Mouse (Mus musculus) spleen, adult 2 months (tissue): ENCODE data around the gene Hoxc10. TPM values are rescaled to one million over a fixed set of nuclear protein-coding genes. Genes with fewer than 3 reads are reported as not detected.

Experiments
- DNase-seq, 2 experiments: peaks; one replicate each; pipeline versions ENCODE4 v3.0.0 to v3.0.0-alpha.2; 2012 to 2021; ENCODE audit warnings: low spot score in 2 of 2, low read depth in 1 of 2
- H3K27ac ChIP-seq: fragments of 200-500 bp; 2 replicates; pipeline ENCODE4 v1.5.1; 2012; ENCODE audit warnings: low read length, inconsistent platforms; ENCODE audit not compliant: insufficient read depth
- H3K27me3 ChIP-seq: fragments of 200-500 bp; 2 replicates; pipeline ENCODE4 v1.6.1; 2012; ENCODE audit warnings: mild to moderate bottlenecking, moderate library complexity, low read length, inconsistent platforms; ENCODE audit not compliant: control insufficient read depth, insufficient read depth
- H3K36me3 ChIP-seq: fragments of 200-500 bp; 2 replicates; pipeline ENCODE4 v1.6.1; 2012; ENCODE audit warnings: mild to moderate bottlenecking, low read length, inconsistent platforms; ENCODE audit not compliant: control insufficient read depth, insufficient read depth
- H3K4me1 ChIP-seq: fragments of 200-500 bp; 2 replicates; pipeline ENCODE4 v1.6.1; 2011; ENCODE audit warnings: inconsistent platforms; ENCODE audit not compliant: control insufficient read depth, insufficient read depth, insufficient read length
- H3K4me3 ChIP-seq: fragments of 200-500 bp; 2 replicates; pipeline ENCODE4 v1.5.1; 2011; ENCODE audit warnings: mild to moderate bottlenecking, inconsistent platforms; ENCODE audit not compliant: insufficient read depth, insufficient read length; ENCODE audit errors: extremely low read depth
- CTCF ChIP-seq: fragments of 200-500 bp; IDR thresholded peaks from 2 replicates; pipeline ENCODE4 v1.5.1; 2011; ENCODE audit warnings: mild to moderate bottlenecking, inconsistent platforms; ENCODE audit not compliant: insufficient read depth, insufficient read length, insufficient replicate concordance; ENCODE audit errors: extremely low read depth
- POLR2A ChIP-seq: fragments of 200-500 bp; IDR thresholded peaks from 2 replicates; pipeline ENCODE4 v1.6.1; 2011; ENCODE audit warnings: low read depth, low read length, inconsistent platforms
- WGBS: fragments of 180-500 bp; shearing (Covaris S2); methylation state at CpG from one replicate; pipeline ENCODE4 v1.1.7; 2018; 5-methylcytosine and 5-hydroxymethylcytosine counted together
- polyA plus RNA-seq: library from polyadenylated mRNA; depleted of rRNA; stranded (reverse); fragments of >200 nt; gene quantifications from 2 replicates; pipeline ENCODE4 v1.2.3, GENCODE M21; 2012

Hoxc10 gene
- polyA plus RNA-seq, 1 experiment: not detected

GRCm38 (mm10) chr15:102981379-102982288 is 15.0 kb downstream of the Hoxc10 start:
- H3K4me3 ChIP-seq: no peak overlapping the region; the same call in 1 of the 2 replicates
- no peak for DNase-seq
- 3% methylated on average over 88 of the region's 88 CpGs for WGBS

GRCm38 (mm10) chr15:102983716-102984115 is 17.1 kb downstream of the Hoxc10 start:
- peaks cover 42% of the 10 kb centered on the region for H3K27me3 ChIP-seq
- no peak for TF ChIP-seq CTCF
- TF ChIP-seq POLR2A: no peak

More at GRCm38 (mm10) chr15:102981379-102982288, 15.0 kb downstream of the Hoxc10 start:
- no peaks in the 10 kb centered on the region for H3K36me3 ChIP-seq
- peaks cover 11% of the 10 kb centered on the region for H3K4me1 ChIP-seq
- H3K27me3 ChIP-seq: peaks cover 46% of the 10 kb centered on the region
- H3K27ac ChIP-seq: no peak overlapping the region
- no peak for TF ChIP-seq POLR2A
- TF ChIP-seq CTCF: no peak

GRCm38 (mm10) chr15:102984521-102984920 is 17.9 kb downstream of the Hoxc10 start:
- no peak overlapping the region for H3K4me3 ChIP-seq
- peaks cover 37% of the 10 kb centered on the region for H3K27me3 ChIP-seq
- H3K27ac ChIP-seq: no peak overlapping the region
- H3K36me3 ChIP-seq: no peaks in the 10 kb centered on the region
- TF ChIP-seq POLR2A (no peak), CTCF (no peak)
- peaks cover 6% of the 10 kb centered on the region for H3K4me1 ChIP-seq
- 33% methylated on average over 10 of the region's 10 CpGs for WGBS
- no peak for DNase-seq

More at GRCm38 (mm10) chr15:102983716-102984115, 17.1 kb downstream of the Hoxc10 start:
- no peak overlapping the region for H3K27ac ChIP-seq
- WGBS: 17% methylated on average over 12 of the region's 12 CpGs
- H3K4me1 ChIP-seq: peaks cover 6% of the 10 kb centered on the region
- H3K4me3 ChIP-seq: no peak overlapping the region
- H3K36me3 ChIP-seq: no peaks in the 10 kb centered on the region
- no peak for DNase-seq

GRCm38 (mm10) chr15:102984925-102985324 is 18.3 kb downstream of the Hoxc10 start:
- WGBS: 34% methylated on average over 3 of the region's 3 CpGs
- Histone ChIP-seq H3K4me3 (no peak overlapping the region), H3K36me3 (no peaks in the 10 kb centered on the region), H3K27me3 (peaks cover 35% of the 10 kb centered on the region), H3K27ac (no peak overlapping the region), H3K4me1 (peaks cover 6% of the 10 kb centered on the region)
- no peak for DNase-seq
- no peak for TF ChIP-seq CTCF
- no peak for TF ChIP-seq POLR2A

GRCm38 (mm10) chr15:102987124-102987833 is 20.7 kb downstream of the Hoxc10 start:
- Histone ChIP-seq H3K27ac (no peak overlapping the region), H3K27me3 (peaks cover 27% of the 10 kb centered on the region), H3K4me1 (no peaks in the 10 kb centered on the region), H3K4me3 (no peak overlapping the region), H3K36me3 (no peaks in the 10 kb centered on the region)
- WGBS: 6% methylated on average over 21 of the region's 21 CpGs
- peak; percentile 44 to 76 for DNase-seq
- no peak for TF ChIP-seq POLR2A
- TF ChIP-seq CTCF: peak; percentile 89; the same call in 1 of the 2 replicates

- Histone ChIP-seq H3K27me3 (peaks cover 28% of the 10 kb centered on the region), H3K4me1 (no peaks in the 10 kb centered on the region), H3K27ac (no peak overlapping the region), H3K36me3 (no peaks in the 10 kb centered on the region), H3K4me3 (no peak overlapping the region)
- WGBS: 51% methylated on average over 5 of the region's 5 CpGs
- TF ChIP-seq CTCF (no peak), POLR2A (no peak)
- DNase-seq: no peak
These were observed 21.5 kb downstream of the Hoxc10 start for GRCm38 (mm10) chr15:102988078-102988477.
